Mouse (Mus musculus): ENCODE results near the gene Ccdc34. TPM values are rescaled to one million over a fixed set of nuclear protein-coding genes. Genes with fewer than 3 reads are reported as not detected.

The Ccdc34 gene
- polyA plus RNA-seq, 1 experiment from 2014 or later = 66.8 TPM

DNA sequence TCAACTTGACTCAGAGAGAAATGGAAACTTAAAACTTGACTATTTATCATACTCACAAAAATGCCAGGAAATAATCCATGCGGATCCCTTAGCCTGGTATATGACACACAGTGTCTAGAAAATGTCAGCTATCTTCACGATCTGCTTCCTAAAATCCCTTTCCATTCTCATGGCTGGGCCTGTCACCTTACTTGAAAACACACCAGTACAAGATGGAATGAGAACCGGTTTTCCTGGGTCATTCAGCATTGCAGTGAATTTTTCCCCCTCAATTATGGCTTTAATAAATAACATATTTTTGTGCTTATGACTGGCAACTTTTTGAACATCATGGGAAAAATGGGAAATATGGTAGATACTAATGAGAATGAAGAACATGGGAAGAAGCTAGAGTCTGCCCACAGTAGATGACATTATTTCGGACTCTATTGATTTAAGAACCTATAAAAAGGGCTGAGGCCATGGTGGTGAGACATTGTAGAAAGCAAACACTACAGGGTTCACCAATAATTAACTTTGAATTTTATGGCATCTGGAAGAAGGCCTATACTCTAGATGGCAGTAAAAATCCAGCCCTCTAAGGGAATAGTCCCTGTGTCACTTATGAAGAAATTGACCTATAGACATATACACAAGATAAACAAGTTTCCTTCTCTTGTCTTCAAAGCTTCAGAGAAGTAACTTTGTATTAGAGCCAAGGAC lies 171.2 kb downstream of the Ccdc34 start:
- Histone ChIP-seq H3K4me2 (no peak overlapping the region), H3K4me1 (peaks cover 24% of the 10 kb centered on the region), H3K27ac (no peak overlapping the region), H3K4me3 (replicated peaks) (no peak overlapping the region), H3K36me3 (replicated peaks) (no peaks in the 10 kb centered on the region), H3K9ac (no peak overlapping the region), H3K27me3 (no peaks in the 10 kb centered on the region), H3K9me3 (no peaks in the 10 kb centered on the region)
- no peak for ATAC-seq (ENCODE audit: low FRiP score)
- WGBS = 92% methylated on average over 4 of the region's 4 CpGs

DNA sequence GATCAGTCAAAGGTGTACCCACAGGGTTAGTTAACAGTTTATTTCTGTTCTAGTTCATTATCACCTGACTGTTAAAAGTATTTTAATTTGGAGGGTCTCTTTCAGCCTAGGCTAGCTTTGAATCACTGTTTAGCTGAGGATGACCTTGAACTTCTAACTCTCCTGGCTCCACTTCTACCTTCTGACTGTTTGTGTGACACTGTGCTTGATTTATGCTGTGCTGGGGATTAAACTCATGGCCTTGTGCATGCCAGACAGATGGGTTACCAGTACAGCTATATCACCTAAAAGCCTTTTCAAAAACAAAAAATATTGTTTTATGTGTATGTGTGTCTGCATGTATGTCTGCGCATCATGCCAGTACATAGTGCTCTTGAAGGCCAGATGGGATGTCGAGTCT lies 172.8 kb downstream of the Ccdc34 start:
- Histone ChIP-seq H3K27ac (no peak overlapping the region), H3K36me3 (replicated peaks) (no peaks in the 10 kb centered on the region), H3K9me3 (no peaks in the 10 kb centered on the region), H3K4me2 (no peak overlapping the region), H3K27me3 (no peaks in the 10 kb centered on the region), H3K4me1 (peaks cover 24% of the 10 kb centered on the region), H3K9ac (no peak overlapping the region), H3K4me3 (replicated peaks) (no peak overlapping the region)
- no peak for ATAC-seq (ENCODE audit: low FRiP score)
- 96% methylated on average over 2 of the region's 2 CpGs for WGBS

DNA sequence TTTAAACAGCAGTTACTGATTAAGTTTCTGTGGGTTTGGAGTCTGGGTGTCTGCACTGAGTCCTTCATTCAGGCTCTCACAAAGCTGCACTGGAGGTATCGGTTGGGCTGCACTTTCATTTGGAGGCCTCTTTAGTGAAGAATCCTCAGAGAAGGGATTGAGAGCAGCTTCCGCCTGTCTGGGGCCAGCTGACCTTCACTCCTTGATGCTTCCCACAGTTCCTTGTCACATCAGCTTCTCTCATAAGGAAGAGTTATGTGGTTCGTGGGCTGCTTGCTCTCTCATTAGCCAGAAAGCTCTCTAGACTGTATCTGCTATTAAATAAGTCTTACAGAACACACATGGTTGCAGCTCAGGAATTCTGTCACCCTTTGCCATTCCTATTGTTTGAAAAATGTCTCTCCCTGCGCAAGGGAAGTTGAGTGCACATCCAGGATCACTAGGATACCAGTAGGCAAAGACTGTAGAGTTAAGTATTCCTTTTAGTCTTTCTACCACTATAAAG lies 173.6 kb downstream of the Ccdc34 start:
- no peaks in the 10 kb centered on the region for H3K9me3 ChIP-seq
- ATAC-seq (ENCODE audit: low FRiP score) = 0 out of 2 replicates have a peak, but pooled peaks have one; percentile 10
- no peaks in the 10 kb centered on the region for H3K36me3 ChIP-seq (replicated peaks)
- H3K4me2 ChIP-seq = no peak overlapping the region
- H3K27ac ChIP-seq = no peak overlapping the region
- WGBS = 63% methylated on average over 4 of the region's 4 CpGs
- no peaks in the 10 kb centered on the region for H3K27me3 ChIP-seq
- H3K4me3 ChIP-seq (replicated peaks) = no peak overlapping the region
- no peak overlapping the region for H3K9ac ChIP-seq
- peaks cover 24% of the 10 kb centered on the region for H3K4me1 ChIP-seq

DNA sequence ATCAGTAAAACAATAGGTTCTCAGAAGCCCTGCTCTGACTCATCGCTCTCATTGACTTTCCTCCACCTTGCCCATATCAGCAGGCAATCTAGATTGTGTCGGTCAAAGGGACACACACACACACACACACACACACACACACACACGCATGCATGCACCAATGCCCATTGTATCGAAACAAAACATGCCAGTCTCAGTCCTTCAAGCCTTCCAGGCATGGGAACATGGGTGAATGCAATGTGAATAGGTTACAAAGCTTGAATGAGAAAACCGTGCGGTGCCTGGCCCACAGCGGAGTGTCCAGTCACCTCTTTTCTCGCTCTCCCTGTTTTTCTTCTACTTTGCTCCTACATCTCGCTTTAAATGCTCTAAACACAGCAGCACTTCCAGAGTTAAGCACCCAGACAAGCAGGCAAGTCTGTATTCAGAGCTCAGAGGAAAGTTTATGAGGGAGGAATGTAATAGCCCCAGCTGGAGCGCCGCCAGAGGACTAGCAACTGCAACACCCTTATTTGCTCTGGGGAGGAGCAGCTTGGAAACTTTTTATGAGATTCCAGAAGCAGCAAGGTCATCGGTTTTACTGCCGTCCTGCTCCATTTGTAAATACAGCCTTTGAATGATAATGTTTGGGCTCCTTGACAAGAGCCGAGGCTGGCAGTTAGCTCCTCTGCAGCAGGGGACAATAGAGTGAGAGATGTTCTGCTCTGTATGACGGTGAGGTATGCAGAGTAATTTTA lies 174.5 kb downstream of the Ccdc34 start:
- Histone ChIP-seq H3K27me3 (no peaks in the 10 kb centered on the region), H3K36me3 (replicated peaks) (no peaks in the 10 kb centered on the region), H3K4me2 (peak overlapping the region; percentile 35), H3K9ac (no peak overlapping the region), H3K27ac (peak overlapping the region; percentile 14; the same call in 1 of the 2 replicates), H3K9me3 (no peaks in the 10 kb centered on the region), H3K4me3 (replicated peaks) (no peak overlapping the region), H3K4me1 (peaks cover 24% of the 10 kb centered on the region)
- WGBS = 24% methylated on average over 15 of the region's 15 CpGs
- peak; percentile 73; the same call in 1 of the 2 replicates for ATAC-seq (ENCODE audit: low FRiP score)

DNA sequence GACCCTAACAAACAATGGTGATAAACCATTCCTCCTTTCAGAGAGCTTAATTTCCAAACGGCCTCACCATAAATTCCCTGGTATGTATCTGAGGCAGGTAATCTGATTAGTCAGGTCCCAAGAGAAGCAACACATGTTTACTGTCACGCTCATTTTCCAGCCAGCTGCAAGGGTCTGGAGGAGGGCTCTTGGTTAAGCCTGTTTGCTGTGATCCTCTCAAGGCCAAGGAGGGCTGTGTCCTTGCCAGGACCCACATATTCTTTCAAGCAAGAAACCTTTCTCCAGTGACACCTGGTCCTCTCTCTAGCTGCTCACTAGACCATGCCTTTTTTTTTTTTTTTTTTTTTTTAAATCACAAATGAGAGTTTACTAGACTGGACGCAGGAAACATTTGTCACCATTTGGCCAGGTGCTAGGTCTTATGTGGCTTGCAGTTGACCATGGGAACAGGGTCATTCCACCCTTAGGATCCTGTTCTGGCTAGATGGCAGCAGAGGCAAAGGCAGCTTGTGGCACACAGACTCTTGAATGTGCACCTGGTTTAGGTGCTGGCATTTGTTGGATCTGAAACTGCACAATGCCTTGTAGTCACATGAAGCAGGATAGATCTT lies 175.2 kb downstream of the Ccdc34 start:
- H3K4me2 ChIP-seq = peak overlapping the region; percentile 35; the same call in 1 of the 2 replicates

DNA sequence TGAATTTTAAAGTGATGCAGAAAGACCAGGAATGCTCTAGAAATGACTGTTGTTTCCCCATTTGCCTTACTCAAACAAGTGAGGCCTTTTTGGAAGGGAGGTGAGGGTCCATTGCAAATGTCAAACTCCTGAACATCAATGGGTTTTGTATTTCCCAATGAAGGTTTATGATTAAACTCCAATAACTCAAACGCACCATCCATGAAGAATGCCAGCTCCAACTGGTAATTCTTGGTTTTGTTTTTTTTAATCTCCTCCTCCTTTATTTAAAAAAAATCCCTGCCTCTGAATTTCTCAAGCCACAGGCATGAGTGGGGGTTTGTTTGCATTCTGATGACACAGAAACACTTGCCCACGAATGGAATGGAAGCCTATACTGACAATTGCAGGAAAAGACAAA lies 178.9 kb downstream of the Ccdc34 start:
- Histone ChIP-seq H3K9me3 (no peaks in the 10 kb centered on the region), H3K27me3 (no peaks in the 10 kb centered on the region), H3K9ac (no peak overlapping the region), H3K4me3 (replicated peaks) (no peak overlapping the region), H3K4me1 (peaks cover 18% of the 10 kb centered on the region), H3K27ac (no peak overlapping the region), H3K36me3 (replicated peaks) (no peaks in the 10 kb centered on the region), H3K4me2 (no peak overlapping the region)
- 80% methylated on average over 2 of the region's 2 CpGs for WGBS
- no peak for ATAC-seq (ENCODE audit: low FRiP score)

More for the DNA sequence above, 175.2 kb downstream of the Ccdc34 start:
- no peaks in the 10 kb centered on the region for H3K9me3 ChIP-seq
- peak; percentile 8; the same call in 1 of the 2 replicates for ATAC-seq (ENCODE audit: low FRiP score)
- no peaks in the 10 kb centered on the region for H3K27me3 ChIP-seq
- no peak overlapping the region for H3K4me3 ChIP-seq (replicated peaks)
- 0 out of 2 replicates have a peak overlapping the region, but pooled peaks have one; percentile 14 for H3K27ac ChIP-seq
- peaks cover 24% of the 10 kb centered on the region for H3K4me1 ChIP-seq
- WGBS = 44% methylated on average over 3 of the region's 3 CpGs
- H3K9ac ChIP-seq = no peak overlapping the region
- no peaks in the 10 kb centered on the region for H3K36me3 ChIP-seq (replicated peaks)

DNA sequence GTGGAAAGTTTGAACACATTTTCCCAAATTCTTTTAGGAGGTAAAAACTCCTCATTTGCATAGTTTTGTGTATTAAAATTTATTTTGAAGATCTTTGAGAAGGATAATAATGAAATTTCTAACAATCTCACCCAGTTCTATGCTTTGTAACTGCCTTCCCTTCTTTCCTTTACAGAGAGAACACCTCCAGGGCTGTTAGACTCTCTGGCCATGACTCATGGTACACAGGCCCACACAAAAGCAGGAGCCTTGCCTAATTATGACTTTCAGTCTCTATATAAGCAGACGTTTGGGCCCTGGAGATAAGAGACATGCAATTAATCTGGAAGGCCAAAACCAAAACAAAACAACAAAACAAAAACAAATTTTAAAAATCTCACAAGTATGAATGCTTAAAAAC lies 182.0 kb downstream of the Ccdc34 start:
- H3K4me1 ChIP-seq = no peaks in the 10 kb centered on the region
- 22% methylated on average over 1 of the region's 1 CpGs for WGBS
- no peak for ATAC-seq (ENCODE audit: low FRiP score)

DNA sequence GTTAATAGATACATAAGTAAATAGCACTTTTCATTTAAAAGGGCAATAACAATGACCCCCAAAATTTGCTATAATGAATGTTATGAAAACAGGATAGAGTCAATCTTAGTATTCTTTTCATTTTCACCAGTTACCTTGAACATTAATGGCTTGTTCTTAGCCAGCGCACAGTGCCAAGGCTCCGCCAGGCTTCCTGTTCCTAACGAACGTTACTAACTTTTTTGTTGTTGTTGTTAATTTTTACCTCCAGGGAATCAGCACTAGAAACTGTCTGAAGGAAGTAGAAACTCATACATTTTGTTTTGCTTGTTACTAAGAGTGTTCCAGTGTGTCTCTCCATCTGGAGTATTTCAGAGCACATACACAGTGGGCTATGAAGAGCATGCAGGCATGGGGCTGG lies 184.2 kb downstream of the Ccdc34 start:
- no peak for ATAC-seq (ENCODE audit: low FRiP score)

More for the DNA sequence above, 182.0 kb downstream of the Ccdc34 start:
- H3K4me3 ChIP-seq (replicated peaks) = no peak overlapping the region
- no peaks in the 10 kb centered on the region for H3K9me3 ChIP-seq
- H3K36me3 ChIP-seq (replicated peaks) = no peaks in the 10 kb centered on the region
- no peak overlapping the region for H3K9ac ChIP-seq
- H3K4me2 ChIP-seq = no peak overlapping the region
- H3K27ac ChIP-seq = no peak overlapping the region
- peaks cover 11% of the 10 kb centered on the region for H3K27me3 ChIP-seq

DNA sequence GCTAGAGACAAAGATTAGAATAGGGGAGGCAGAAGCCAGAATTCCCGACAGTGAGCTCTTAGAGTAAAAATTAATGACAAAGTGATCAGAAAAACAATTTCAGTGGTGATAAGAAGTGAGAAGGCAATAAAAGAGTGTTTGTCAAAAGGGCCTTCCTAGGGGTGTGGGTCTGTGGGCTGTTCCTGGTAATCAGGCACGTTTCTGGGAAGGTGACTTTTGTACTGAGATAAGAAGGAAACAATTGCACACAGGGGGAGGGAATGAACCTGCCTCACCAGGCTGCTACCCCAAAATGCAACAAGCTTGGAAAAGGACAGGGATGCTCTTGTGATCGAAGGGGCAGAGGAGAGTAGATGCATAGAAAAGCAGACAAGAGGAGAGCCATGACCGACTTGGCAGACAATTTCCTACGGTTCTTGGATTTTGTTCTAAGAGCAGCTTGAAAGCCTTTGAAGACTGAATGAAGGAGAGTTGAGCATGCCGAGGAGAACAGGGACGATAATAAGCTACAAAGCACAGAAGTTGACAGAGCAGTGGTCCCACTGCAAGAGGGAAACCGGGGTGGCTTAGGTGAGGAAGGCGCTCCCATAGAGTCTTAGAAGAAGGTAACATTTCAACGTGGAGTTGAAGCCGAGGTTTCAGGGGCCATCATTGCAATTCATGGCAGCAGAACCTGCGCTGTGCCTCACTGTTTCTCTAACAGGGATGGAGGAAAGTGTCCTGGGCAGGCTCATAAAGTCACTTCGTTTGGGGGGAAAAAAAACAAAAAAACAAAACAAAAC lies 185.3 kb downstream of the Ccdc34 start:
- no peak for ATAC-seq (ENCODE audit: low FRiP score)
- peaks cover 11% of the 10 kb centered on the region for H3K27me3 ChIP-seq
- H3K9ac ChIP-seq = no peak overlapping the region
- H3K4me2 ChIP-seq = no peak overlapping the region
- H3K36me3 ChIP-seq (replicated peaks) = no peaks in the 10 kb centered on the region
- H3K27ac ChIP-seq = no peak overlapping the region
- no peaks in the 10 kb centered on the region for H3K9me3 ChIP-seq
- 39% methylated on average over 13 of the region's 13 CpGs for WGBS
- H3K4me1 ChIP-seq = no peaks in the 10 kb centered on the region
- H3K4me3 ChIP-seq (replicated peaks) = no peak overlapping the region

More for the DNA sequence above, 184.2 kb downstream of the Ccdc34 start:
- Histone ChIP-seq H3K36me3 (replicated peaks) (no peaks in the 10 kb centered on the region), H3K9me3 (no peaks in the 10 kb centered on the region), H3K4me1 (no peaks in the 10 kb centered on the region), H3K4me2 (no peak overlapping the region), H3K27ac (no peak overlapping the region), H3K9ac (no peak overlapping the region), H3K4me3 (replicated peaks) (no peak overlapping the region), H3K27me3 (peaks cover 11% of the 10 kb centered on the region)
- 78% methylated on average over 4 of the region's 4 CpGs for WGBS

DNA sequence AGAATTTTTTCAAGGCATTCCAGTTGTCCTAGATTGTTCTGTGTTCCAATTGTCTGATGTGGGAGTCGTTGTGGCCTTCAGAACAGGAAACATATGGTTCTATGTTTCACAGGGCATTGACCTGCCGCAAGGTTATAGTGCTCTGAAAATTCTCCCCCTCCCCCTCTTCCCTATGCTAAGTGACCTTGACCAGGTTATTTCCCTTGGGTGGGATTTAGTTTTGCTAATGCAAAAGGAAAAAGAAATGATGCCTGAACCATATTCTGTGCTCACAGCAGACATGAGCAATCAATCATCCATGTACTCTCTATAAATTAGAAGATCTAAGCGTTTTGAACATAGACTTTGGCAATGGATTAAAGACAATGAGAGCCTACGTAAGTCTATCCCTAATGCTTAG lies 186.6 kb downstream of the Ccdc34 start:
- 85% methylated on average over 4 of the region's 4 CpGs for WGBS
- Histone ChIP-seq H3K4me2 (no peak overlapping the region), H3K9me3 (no peaks in the 10 kb centered on the region), H3K27ac (no peak overlapping the region), H3K9ac (no peak overlapping the region), H3K4me1 (no peaks in the 10 kb centered on the region), H3K4me3 (replicated peaks) (no peak overlapping the region), H3K36me3 (replicated peaks) (no peaks in the 10 kb centered on the region), H3K27me3 (peaks cover 11% of the 10 kb centered on the region)
- ATAC-seq (ENCODE audit: low FRiP score) = no peak

DNA sequence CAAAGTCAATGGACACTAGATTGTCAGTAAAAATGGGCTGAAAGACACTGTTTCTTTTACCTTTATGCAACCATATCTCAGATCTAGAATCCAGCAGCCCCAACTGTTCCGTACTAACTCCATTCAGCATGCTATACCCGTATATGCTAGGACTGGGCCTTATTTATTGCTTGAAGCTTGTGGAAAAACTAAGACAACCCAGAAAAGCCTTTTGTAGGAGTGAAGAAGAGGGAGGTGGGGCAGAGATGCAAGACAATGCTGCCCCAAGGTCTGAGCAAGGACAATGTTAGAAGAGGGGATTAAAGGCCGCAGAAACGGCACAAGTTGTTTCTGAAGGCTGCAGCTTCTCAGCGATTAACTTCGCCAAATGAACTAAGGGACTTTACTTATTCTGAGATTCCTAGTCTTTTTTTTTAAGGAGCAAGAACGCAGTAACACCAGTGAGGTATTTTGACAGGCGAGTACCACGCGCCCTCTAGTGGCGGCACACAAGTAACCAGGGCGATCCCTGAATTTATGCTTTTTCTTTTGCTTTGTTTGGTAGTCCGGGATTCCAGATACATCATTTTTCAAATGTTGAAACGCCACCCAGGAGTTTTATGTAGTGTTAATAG lies 187.2 kb downstream of the Ccdc34 start:
- Histone ChIP-seq H3K9ac (no peak overlapping the region), H3K4me1 (no peaks in the 10 kb centered on the region), H3K27me3 (peaks cover 11% of the 10 kb centered on the region), H3K9me3 (no peaks in the 10 kb centered on the region), H3K36me3 (replicated peaks) (no peaks in the 10 kb centered on the region), H3K27ac (no peak overlapping the region), H3K4me3 (replicated peaks) (no peak overlapping the region), H3K4me2 (no peak overlapping the region; the same call in 1 of the 2 replicates)
- 7% methylated on average over 14 of the region's 14 CpGs for WGBS
- ATAC-seq (ENCODE audit: low FRiP score) = peak; percentile 68; the same call in 1 of the 2 replicates

Measured in forebrain, embryonic 12.5 days (tissue).